Comparison of ENCODE assay signal across 31 mouse cellular contexts in the genomic region with DNA sequence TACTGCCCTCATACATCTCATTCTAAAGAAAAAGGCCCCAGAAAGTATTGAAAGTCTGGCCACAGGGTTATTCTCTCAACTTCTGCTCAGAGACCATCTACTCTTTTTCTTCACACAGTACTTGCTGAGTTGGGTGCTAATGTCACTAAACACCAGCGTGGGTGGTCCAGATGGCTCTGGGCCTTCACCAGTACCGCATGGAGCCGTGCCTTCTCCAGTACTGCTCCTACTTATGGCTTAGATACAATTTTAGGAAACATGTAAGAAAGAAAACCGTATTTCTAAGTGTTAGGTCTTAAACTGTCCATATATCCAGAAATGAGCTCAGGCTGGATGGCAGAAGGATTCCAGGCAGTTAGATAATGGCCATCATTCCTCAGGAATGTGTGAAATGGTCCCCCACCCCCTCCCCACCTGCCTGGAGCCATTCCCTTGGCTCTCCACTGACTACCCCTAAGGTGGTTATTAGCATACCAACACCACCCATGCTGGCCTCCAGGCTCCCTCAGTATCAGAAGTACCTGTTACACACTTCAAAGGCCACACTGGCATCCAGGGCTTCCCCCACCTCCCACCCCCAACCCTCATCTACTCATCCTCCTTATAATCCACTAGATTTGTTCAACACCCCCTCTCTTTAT. TPM values are rescaled to one million over a fixed set of nuclear protein-coding genes. Genes with fewer than 3 reads are reported as not detected.
DNase-seq lines count a peak whose midpoint lies in the region; ATAC-seq and TF ChIP-seq lines count a peak whose summit lies in the region.
"Had no signal": no experiment of that assay in that cellular context is flagged by ENCODE, and none has a peak within 500 bp of the region (broad histone marks: within the 10 kb centered on the region; RNA-seq: fewer than 3 reads in every experiment).

No protein-coding gene starts in this region.

- WGBS in lung, postnatal 0 days = 68% methylated on average over 4 of the region's 4 CpGs

- no peaks in the 10 kb centered on the region for H3K4me1 ChIP-seq in lung, postnatal 0 days (ENCODE audit: insufficient read depth, low read depth, low read length)
- H3K4me1 ChIP-seq: embryonic facial prominence, embryonic 13.5 days; forebrain, embryonic 12.5 days; forebrain, embryonic 15.5 days had no signal

- ATAC-seq in lung, postnatal 0 days = no peak
- ATAC-seq: activated CD4-positive, CD25-positive, alpha-beta regulatory T cell, adult 4 months; CD4-positive, CD25-positive, alpha-beta regulatory T cell, adult 4 months; forebrain, embryonic 15.5 days; hindbrain, postnatal 0 days; inflammation-experienced regulatory T-cells, adult 6 months; intestine, embryonic 16.5 days; Patski had no signal

- TF ChIP-seq CTCF in lung, postnatal 0 days (IDR thresholded peaks at IDR 0.05) = no peak

- no peak overlapping the region for H3K4me3 ChIP-seq in lung, postnatal 0 days (ENCODE audit: low read depth, low read length)
- H3K4me3 ChIP-seq: embryonic facial prominence, embryonic 10.5 days; embryonic facial prominence, embryonic 13.5 days; erythroblast, embryonic 14.5 days; forebrain, embryonic 12.5 days; forebrain, embryonic 15.5 days; heart, adult 2 months; heart, embryonic 10.5 days; heart, embryonic 13.5 days had no signal

- no peak for TF ChIP-seq EP300 in lung, postnatal 0 days (IDR thresholded peaks at IDR 0.05)

- no peak overlapping the region for H3K4me2 ChIP-seq in lung, postnatal 0 days (replicated peaks; ENCODE audit: low read depth, low read length)
- H3K4me2 ChIP-seq: embryonic facial prominence, embryonic 13.5 days; forebrain, embryonic 12.5 days; forebrain, embryonic 15.5 days; heart, embryonic 13.5 days; hindbrain, embryonic 14.5 days had no signal

- no peaks in the 10 kb centered on the region for H3K36me3 ChIP-seq in lung, postnatal 0 days (ENCODE audit: insufficient read depth, low read length)
- H3K36me3 ChIP-seq: embryonic facial prominence, embryonic 10.5 days; embryonic facial prominence, embryonic 13.5 days; forebrain, embryonic 12.5 days; forebrain, embryonic 15.5 days; G1E; heart, embryonic 10.5 days; heart, embryonic 13.5 days had no signal

- peak; percentile 31 for DNase-seq in right cerebral cortex, adult 18-20 months
- no peak for DNase-seq in right cerebral cortex, postnatal 25 days
- DNase-seq in ES-CJ7 (ENCODE audit: low read depth, low spot score) = peak; percentile 41
- DNase-seq in ZHBTc4 (ENCODE audit: low read depth, low spot score) = peak; percentile 62
- no peak for DNase-seq in lung, postnatal 4 days
- no peak for DNase-seq in lung, postnatal 0 days (ENCODE audit: low spot score)
- DNase-seq: adrenal gland, adult 8-10 months; adrenal gland, postnatal 25 days; cerebellum, adult 18-20 months; cerebellum, adult 9-10 months; cerebellum, postnatal 14 days; embryo, embryonic 11 days; gastrocnemius, postnatal 25 days; heart, adult 2 months; heart, postnatal 14 days; heart, postnatal 4 days had no signal

- no peaks in the 10 kb centered on the region for H3K27me3 ChIP-seq in lung, postnatal 0 days (replicated peaks; ENCODE audit: insufficient read depth, low read length)
- H3K27me3 ChIP-seq: embryonic facial prominence, embryonic 13.5 days; forebrain, embryonic 12.5 days; forebrain, embryonic 15.5 days; heart, embryonic 13.5 days; Patski had no signal

- no peak overlapping the region for H3K27ac ChIP-seq in lung, postnatal 0 days (ENCODE audit: low read length)
- H3K27ac ChIP-seq: embryonic facial prominence, embryonic 10.5 days; embryonic facial prominence, embryonic 13.5 days; forebrain, embryonic 12.5 days; forebrain, embryonic 15.5 days; heart, adult 2 months; heart, embryonic 10.5 days; heart, embryonic 13.5 days; hindbrain, embryonic 14.5 days; hindbrain, postnatal 0 days had no signal

- no peaks in the 10 kb centered on the region for H3K9me3 ChIP-seq in lung, postnatal 0 days (ENCODE audit: low read length)
- H3K9me3 ChIP-seq: embryonic facial prominence, embryonic 10.5 days; embryonic facial prominence, embryonic 13.5 days; forebrain, embryonic 12.5 days; forebrain, embryonic 15.5 days; G1E; heart, embryonic 10.5 days; heart, embryonic 13.5 days had no signal

- no peak overlapping the region for H3K9ac ChIP-seq in lung, postnatal 0 days (replicated peaks; ENCODE audit: low read depth)
- H3K9ac ChIP-seq: embryonic facial prominence, embryonic 13.5 days; forebrain, embryonic 12.5 days; forebrain, embryonic 15.5 days; heart, embryonic 13.5 days; hindbrain, embryonic 14.5 days had no signal

RNA-seq across cellular contexts. Expression of a gene that starts 47.3 kb away (rescaled TPM):
- 0.58 TPM in 2 replicates for polyA plus RNA-seq in lung, postnatal 0 days (2015; fragmentation: Nextera tagmentation; extraction: Ambion mirVana)
- polyA plus RNA-seq: erythroblast, embryonic 14.5 days had no signal

RNA-seq across cellular contexts. Expression of a gene that starts 52.6 kb away (rescaled TPM):
- 5.9 and 6.7 TPM in 2 replicates for polyA plus RNA-seq in lung, postnatal 0 days (2015; fragmentation: Nextera tagmentation; extraction: Ambion mirVana)
- polyA plus RNA-seq: erythroblast, embryonic 14.5 days; G1E had no signal

Comparison
In these comparisons a context has a peak if more than half of its experiments do, and no peak if none do; other contexts are left out.
1. DNase-seq: peak in right cerebral cortex, adult 18-20 months (single experiment), ES-CJ7 (single experiment) and ZHBTc4 (single experiment); none in right cerebral cortex, postnatal 25 days (single experiment), lung, postnatal 4 days (0 of 2) and lung, postnatal 0 days (single experiment).